Mouse (Mus musculus) kidney, embryonic 15.5 days (tissue): ENCODE measurements around the gene Il34. TPM values are rescaled to one million over a fixed set of nuclear protein-coding genes. Genes with fewer than 3 reads are reported as not detected.
"Not testable (repeated sequence)": the region's sequence is repeated elsewhere in the genome, so short reads cannot be mapped to it uniquely, and the experiment has no call there.

ENCODE experiments used
- ATAC-seq: fragments of 200-750 bp; cut with Nextera tagmentation; replicated peaks from 2 replicates; pipeline ENCODE4 v1.8.0; 2017; ENCODE audit warnings: moderate TSS enrichment; ENCODE audit not compliant: low FRiP score
- H3K27ac ChIP-seq: fragments of 300-500 bp; sonication (generic); 2 replicates; pipeline ENCODE4 v1.5.1; 2015; ENCODE audit warnings: mild to moderate bottlenecking, inconsistent platforms
- H3K27me3 ChIP-seq: fragments of 300-500 bp; sonication (generic); 2 replicates; pipeline ENCODE4 v1.6.1; 2015; ENCODE audit warnings: inconsistent platforms
- H3K36me3 ChIP-seq: fragments of 300-500 bp; sonication (generic); 2 replicates; pipeline ENCODE4 v1.6.1; 2015; ENCODE audit warnings: inconsistent platforms
- H3K4me1 ChIP-seq: fragments of 300-500 bp; sonication (generic); 2 replicates; pipeline ENCODE4 v1.6.1; 2015; ENCODE audit warnings: inconsistent platforms
- H3K4me2 ChIP-seq: fragments of 300-500 bp; sonication (generic); 2 replicates; pipeline ENCODE4 v1.6.1; 2015; ENCODE audit warnings: moderate library complexity, mild to moderate bottlenecking, inconsistent platforms
- H3K4me3 ChIP-seq: fragments of 300-500 bp; sonication (generic); replicated peaks from 2 replicates; pipeline ENCODE4 v1.5.1; 2015; ENCODE audit warnings: mild to moderate bottlenecking, inconsistent platforms
- H3K9ac ChIP-seq: fragments of 300-500 bp; sonication (generic); 2 replicates; pipeline ENCODE4 v1.6.1; 2015; ENCODE audit warnings: mild to moderate bottlenecking, inconsistent platforms
- H3K9me3 ChIP-seq: fragments of 300-500 bp; sonication (generic); replicated peaks from 2 replicates; pipeline ENCODE4 v1.6.1; 2016; ENCODE audit warnings: inconsistent platforms
- WGBS: fragments of 180-500 bp; shearing (Covaris S2); methylation state at CpG from one replicate; pipeline ENCODE4 v1.1.7; 2015; ENCODE audit warnings: mixed read lengths; 5-methylcytosine and 5-hydroxymethylcytosine counted together
- polyA plus RNA-seq: library from polyadenylated mRNA; unstranded; fragments of >200 nt; fragmentation: Nextera tagmentation; extraction: Ambion mirVana; gene quantifications from 2 replicates; pipeline ENCODE4 v1.2.1, GENCODE M21; 2015

Il34 gene
- polyA plus RNA-seq, 1 experiment from 2014 or later, result 2.0 TPM

DNA sequence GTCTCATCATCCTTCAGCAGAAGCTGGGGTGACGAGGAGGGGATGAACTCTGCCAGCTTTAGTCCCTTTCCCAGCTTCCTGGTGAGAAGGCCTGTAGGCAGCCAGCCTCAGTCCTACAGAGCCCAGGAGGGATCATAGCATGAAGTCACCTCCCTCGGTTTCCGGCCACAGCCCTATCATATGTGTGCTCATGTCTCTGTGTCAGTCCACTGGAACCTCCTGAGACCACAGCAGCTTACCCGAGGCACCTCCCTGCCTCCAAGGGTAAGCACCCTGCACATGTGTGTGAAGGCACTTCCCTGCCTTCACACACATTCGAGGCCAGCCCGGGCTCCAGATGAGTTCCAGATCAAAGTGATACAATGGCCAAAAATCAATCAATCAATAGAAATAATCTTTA, 15.5 kb downstream of the Il34 start:
- no peak for ATAC-seq
- WGBS, result 63% methylated on average over 6 of the region's 6 CpGs
- no peaks in the 10 kb centered on the region for H3K36me3 ChIP-seq

DNA sequence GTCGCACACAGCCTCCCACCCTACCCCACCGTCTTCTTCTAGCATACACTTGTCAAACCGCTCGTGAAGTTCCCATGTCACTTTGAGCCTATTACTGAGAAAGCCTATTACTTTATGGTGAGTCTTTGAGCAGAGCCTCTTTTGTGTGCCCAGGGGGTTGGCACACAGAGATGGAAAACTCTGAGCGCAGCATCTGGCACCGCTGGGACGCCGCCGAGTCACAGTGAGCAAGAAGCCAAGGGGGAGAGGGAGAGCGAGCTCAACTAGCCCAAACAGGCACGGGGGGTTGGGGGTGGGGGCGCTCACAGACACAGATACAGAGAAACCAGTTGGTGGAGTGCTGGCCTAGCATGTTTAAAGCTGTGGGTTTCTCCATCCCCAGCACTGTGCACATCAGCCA, 16.2 kb downstream of the Il34 start:
- Histone ChIP-seq H3K4me1 (peaks cover 45% of the 10 kb centered on the region), H3K27me3 (no peaks in the 10 kb centered on the region), H3K9me3 (no peaks in the 10 kb centered on the region), H3K4me2 (no peak overlapping the region), H3K27ac (0 out of 2 replicates have a peak overlapping the region, but pooled peaks have one; percentile 2), H3K36me3 (no peaks in the 10 kb centered on the region), H3K4me3 (no peak overlapping the region), H3K9ac (no peak overlapping the region)
- no peak for ATAC-seq
- 46% methylated on average over 12 of the region's 12 CpGs for WGBS

More for the DNA sequence above, 15.5 kb downstream of the Il34 start:
- Histone ChIP-seq H3K9me3 (no peaks in the 10 kb centered on the region), H3K27me3 (no peaks in the 10 kb centered on the region), H3K9ac (no peak overlapping the region), H3K4me1 (peaks cover 46% of the 10 kb centered on the region), H3K27ac (0 out of 2 replicates have a peak overlapping the region, but pooled peaks have one; percentile 2), H3K4me3 (no peak overlapping the region), H3K4me2 (no peak overlapping the region)

DNA sequence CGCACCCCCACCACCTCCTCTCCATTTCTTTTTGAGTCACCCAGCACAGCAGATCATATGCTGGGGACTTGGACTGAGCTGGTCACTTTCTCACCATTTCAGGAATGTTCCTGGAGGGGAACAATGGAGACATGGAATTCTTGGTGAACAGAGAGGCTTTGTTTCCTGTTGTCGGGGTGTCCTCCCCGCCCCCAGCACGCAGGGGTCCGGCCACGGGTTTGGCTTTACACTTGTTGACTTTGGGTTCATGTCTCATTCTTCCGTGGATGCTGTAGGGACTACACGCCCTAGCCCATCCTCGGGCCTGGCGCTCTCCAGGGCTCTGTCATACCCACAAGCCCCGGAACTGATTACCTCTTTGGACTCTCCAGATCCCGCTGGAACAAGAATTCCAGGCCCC, 16.7 kb downstream of the Il34 start:
- Histone ChIP-seq H3K36me3 (no peaks in the 10 kb centered on the region), H3K4me3 (no peak overlapping the region), H3K9me3 (no peaks in the 10 kb centered on the region), H3K9ac (no peak overlapping the region), H3K27ac (no peak overlapping the region), H3K4me1 (peaks cover 39% of the 10 kb centered on the region), H3K27me3 (no peaks in the 10 kb centered on the region), H3K4me2 (no peak overlapping the region)
- WGBS, result 67% methylated on average over 12 of the region's 12 CpGs
- ATAC-seq, result no peak

DNA sequence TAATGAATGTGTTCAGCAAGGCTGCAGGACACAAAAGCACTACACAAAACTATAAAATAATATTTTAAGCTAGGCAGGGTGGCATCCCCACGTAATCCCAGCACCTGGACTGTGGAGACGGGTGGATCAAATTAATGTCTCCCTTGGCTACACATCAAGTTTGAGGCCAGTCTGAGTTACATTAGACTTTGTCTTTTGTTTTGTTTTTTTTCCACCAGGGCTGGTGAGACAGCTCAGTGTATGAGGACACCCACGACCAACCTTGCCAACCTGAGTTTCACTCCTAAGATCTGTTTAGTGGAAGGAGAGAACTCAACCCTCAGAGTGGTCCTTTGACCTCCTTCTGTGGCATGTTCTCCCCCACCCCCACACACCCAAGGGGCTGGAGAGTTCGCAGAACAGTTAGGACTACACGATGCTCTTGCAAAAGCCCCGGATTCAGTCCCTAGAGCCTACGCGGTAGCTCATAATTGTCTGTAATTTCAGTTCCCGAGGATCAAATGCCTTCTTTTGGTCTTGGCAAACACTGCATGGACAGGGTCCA, 18.2 kb downstream of the Il34 start:
- no peak overlapping the region for H3K9ac ChIP-seq
- 78% methylated on average over 9 of the region's 9 CpGs for WGBS
- no peaks in the 10 kb centered on the region for H3K27me3 ChIP-seq
- no peaks in the 10 kb centered on the region for H3K36me3 ChIP-seq
- no peak overlapping the region for H3K4me2 ChIP-seq
- no peak overlapping the region for H3K27ac ChIP-seq
- peaks cover 26% of the 10 kb centered on the region for H3K4me1 ChIP-seq
- no peak for ATAC-seq
- H3K9me3 ChIP-seq, result no peaks in the 10 kb centered on the region
- H3K4me3 ChIP-seq, result no peak overlapping the region

DNA sequence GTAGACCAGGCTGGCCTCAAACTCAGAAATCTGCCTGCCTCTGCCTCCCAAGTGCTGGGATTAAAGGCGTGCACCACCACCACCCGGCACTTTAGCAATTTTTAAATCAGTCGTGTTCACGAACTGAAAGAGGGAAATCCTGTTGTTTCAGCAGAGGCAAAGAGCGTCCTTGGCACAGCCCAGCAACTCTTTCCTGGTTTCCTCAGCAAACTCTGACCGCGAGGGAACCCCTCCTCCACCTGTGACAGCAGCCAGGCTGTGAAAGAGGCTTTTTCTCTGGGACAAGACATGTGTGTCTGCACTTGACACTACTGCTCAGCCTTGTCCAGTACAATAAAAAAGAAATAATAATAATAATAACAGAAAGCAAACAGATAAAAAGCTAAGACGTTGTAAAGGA, 18.8 kb downstream of the Il34 start:
- WGBS, result 74% methylated on average over 8 of the region's 8 CpGs
- Histone ChIP-seq H3K4me2 (no peak overlapping the region), H3K36me3 (no peaks in the 10 kb centered on the region), H3K27ac (no peak overlapping the region), H3K4me3 (no peak overlapping the region), H3K4me1 (peaks cover 23% of the 10 kb centered on the region), H3K9me3 (no peaks in the 10 kb centered on the region), H3K27me3 (no peaks in the 10 kb centered on the region), H3K9ac (no peak overlapping the region)
- ATAC-seq, result no peak

DNA sequence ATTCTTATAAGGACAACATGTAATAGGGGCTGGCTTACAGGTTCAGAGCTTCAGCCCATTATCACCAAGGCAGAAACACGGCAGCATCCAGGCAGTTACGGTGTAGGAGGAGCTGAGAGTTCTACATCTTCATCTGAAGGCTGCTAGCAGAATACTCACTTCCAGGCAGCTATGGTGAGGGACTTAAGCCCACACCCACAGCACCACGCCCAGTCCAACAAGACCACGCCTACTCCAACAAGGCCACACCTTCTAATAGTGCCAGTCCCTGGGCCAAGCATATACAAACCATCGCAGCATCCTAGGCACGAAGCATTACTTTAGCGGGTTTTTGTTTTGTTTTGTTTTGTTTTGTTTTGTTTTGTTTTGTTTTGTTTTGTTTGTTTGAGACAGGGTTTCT, 19.2 kb downstream of the Il34 start:
- not testable (repeated sequence) for H3K36me3 ChIP-seq, H3K4me2 ChIP-seq, ATAC-seq, H3K9me3 ChIP-seq, H3K27me3 ChIP-seq, H3K4me3 ChIP-seq, H3K27ac ChIP-seq, H3K9ac ChIP-seq
- 78% methylated on average over 7 of the region's 7 CpGs for WGBS
- H3K4me1 ChIP-seq, result peaks cover 19% of the 10 kb centered on the region

DNA sequence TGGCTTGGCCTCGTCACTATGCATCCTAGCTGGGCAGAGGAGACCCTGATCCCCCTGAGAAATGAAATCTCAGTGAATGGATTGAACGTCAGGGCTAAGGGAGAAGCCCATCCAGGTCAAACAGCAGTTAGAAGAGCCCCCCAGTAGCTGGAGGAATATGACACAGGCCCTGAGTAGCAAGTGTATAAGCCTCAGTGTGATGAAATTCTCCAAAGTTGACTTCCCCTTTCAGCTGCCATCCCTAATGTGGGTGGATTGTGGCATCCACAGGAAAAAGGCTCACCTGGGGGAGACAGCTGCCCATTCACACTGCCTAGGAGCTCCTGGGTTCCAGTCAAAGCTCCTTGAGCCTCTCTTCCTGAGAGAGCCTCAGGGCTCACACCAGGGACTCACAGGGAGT, 20.4 kb downstream of the Il34 start:
- WGBS, result 76% methylated on average over 2 of the region's 2 CpGs
- Histone ChIP-seq H3K27me3 (no peaks in the 10 kb centered on the region), H3K4me3 (no peak overlapping the region), H3K36me3 (no peaks in the 10 kb centered on the region), H3K27ac (no peak overlapping the region), H3K4me1 (peaks cover 9% of the 10 kb centered on the region), H3K9me3 (no peaks in the 10 kb centered on the region), H3K4me2 (no peak overlapping the region), H3K9ac (no peak overlapping the region)
- no peak for ATAC-seq

DNA sequence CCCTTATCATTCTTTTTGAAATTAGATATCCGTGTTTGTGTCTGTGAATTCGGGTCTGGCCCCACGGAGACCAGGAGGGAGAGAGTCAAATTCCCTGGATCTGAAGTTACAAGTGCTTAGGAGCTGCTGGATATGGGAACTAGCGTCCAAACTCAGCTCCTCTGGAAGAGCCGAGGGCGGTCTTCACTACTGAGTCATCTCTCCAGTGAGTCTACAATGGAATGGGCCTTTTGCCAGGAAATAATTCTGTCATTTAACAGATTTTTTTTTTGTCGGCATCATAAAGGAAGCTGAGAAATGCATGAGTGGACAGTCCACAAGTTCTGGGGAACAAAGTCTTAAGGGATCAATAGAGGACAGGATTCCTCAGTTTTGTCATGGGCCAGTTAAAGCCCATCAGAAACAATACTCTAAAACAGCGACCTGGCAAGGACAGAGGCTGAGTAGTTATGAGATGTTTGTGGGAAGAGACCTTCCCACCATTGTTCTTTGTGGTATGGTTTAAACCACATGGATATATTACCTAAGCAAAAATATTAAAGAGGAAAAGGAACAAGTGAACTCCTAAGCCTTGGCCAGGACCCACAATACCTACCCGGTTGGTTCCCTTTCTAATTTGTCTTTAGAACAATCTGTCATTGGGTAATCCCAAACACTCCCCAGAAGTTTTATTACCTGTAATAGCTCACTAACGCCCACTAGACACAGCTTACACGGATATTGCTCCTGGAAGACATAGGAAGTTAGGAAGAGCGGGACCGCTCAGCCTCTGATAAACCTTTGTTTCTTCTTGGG, 25.6 kb downstream of the Il34 start:
- Histone ChIP-seq H3K27me3 (no peaks in the 10 kb centered on the region), H3K9ac (no peak overlapping the region), H3K4me3 (no peak overlapping the region), H3K4me1 (no peaks in the 10 kb centered on the region), H3K9me3 (no peaks in the 10 kb centered on the region), H3K27ac (no peak overlapping the region), H3K36me3 (no peaks in the 10 kb centered on the region), H3K4me2 (no peak overlapping the region)
- no peak for ATAC-seq
- 72% methylated on average over 13 of the region's 13 CpGs for WGBS

DNA sequence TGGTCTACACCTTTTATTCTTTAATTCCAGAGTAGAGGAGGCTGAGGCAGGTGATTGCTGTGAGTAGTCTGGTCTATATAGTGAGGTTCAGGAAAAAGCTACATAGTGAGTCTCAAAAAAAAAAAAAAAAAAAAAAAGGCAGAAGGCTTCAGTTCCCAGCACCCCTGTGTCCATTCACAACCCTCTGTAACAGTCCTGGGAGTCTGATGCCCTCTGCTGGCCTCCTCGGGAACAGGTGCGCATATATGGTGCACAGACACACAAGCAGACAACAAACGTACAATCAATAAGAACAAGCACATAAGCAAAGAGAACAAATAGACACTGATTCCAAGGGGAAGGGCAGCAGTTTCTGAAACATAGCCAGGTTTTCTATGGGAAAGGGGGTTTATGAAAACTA, 29.4 kb downstream of the Il34 start:
- Histone ChIP-seq H3K27me3 (no peaks in the 10 kb centered on the region), H3K4me3 (no peak overlapping the region), H3K4me2 (no peak overlapping the region), H3K27ac (no peak overlapping the region), H3K36me3 (no peaks in the 10 kb centered on the region), H3K9me3 (no peaks in the 10 kb centered on the region), H3K9ac (no peak overlapping the region), H3K4me1 (peaks cover 20% of the 10 kb centered on the region)
- WGBS, result 97% methylated on average over 3 of the region's 3 CpGs
- no peak for ATAC-seq

DNA sequence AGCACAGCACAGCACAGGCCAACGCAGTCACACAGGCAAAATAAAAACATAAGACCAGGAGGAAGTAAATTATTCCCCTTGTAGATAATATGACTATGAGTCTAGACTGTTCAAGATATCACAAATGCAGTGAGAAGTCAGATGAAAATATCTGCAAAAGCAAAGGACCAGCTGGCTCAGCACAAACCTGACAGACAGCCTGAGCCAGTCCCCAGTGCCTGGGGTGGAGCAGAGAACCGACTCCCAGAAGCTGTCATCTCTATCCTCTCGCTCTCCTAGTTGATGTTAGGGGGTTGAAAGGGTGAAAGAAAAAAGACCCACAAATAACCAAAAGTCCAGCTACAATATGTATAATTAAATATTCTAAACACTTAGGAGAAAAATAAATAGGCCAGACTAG, 30.0 kb downstream of the Il34 start:
- no peaks in the 10 kb centered on the region for H3K27me3 ChIP-seq
- no peak overlapping the region for H3K4me2 ChIP-seq
- no peak overlapping the region for H3K4me3 ChIP-seq
- no peaks in the 10 kb centered on the region for H3K36me3 ChIP-seq
- peaks cover 20% of the 10 kb centered on the region for H3K4me1 ChIP-seq
- no peak for ATAC-seq
- 67% methylated on average over 3 of the region's 3 CpGs for WGBS
- no peak overlapping the region for H3K9ac ChIP-seq
- no peak overlapping the region for H3K27ac ChIP-seq
- no peaks in the 10 kb centered on the region for H3K9me3 ChIP-seq

DNA sequence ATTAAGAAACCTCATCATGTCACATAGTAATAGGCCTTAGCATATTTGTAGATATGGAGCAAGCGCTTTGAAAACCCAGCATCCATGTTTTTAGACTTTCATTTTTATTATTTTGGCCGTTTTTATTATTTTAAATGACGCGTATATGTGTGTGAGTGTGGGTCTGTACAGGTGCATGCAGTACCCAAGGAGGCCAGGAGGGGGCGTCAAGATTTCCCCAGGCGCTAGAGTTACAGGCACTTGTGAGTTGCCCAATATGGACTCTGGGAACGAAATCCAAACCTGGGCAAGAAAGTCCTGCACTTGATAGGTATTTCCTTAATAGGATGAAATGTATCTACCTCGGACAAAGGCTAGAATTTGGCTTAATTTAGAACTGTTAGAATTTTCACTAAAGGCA, 30.4 kb downstream of the Il34 start:
- H3K27me3 ChIP-seq, result no peaks in the 10 kb centered on the region
- H3K4me1 ChIP-seq, result peaks cover 20% of the 10 kb centered on the region
- ATAC-seq, result no peak
- H3K4me3 ChIP-seq, result no peak overlapping the region
- no peak overlapping the region for H3K27ac ChIP-seq
- no peak overlapping the region for H3K4me2 ChIP-seq
- no peak overlapping the region for H3K9ac ChIP-seq
- 77% methylated on average over 8 of the region's 8 CpGs for WGBS
- no peaks in the 10 kb centered on the region for H3K9me3 ChIP-seq
- no peaks in the 10 kb centered on the region for H3K36me3 ChIP-seq

DNA sequence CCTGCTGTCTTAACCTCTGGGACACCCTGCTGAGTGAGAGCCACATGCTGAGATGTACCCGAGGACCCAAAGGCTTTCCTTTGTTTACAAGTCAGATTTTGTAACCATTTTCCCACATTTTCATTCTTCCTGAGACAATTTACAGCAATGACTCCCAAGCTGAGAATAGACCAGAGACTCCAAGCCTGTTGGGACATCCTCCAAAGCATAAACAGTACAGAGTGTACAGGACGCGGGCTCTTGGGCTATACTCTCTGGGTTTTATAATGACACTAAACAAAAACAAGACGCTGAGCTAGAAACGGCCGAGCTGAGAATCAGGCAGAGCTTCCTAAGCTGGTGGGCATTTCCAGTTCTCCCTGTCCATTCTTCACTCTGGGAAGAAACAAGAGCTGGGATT, 31.0 kb downstream of the Il34 start:
- Histone ChIP-seq H3K4me2 (no peak overlapping the region), H3K9ac (no peak overlapping the region), H3K27ac (peak overlapping the region; percentile 68; the same call in 1 of the 2 replicates), H3K4me3 (no peak overlapping the region), H3K9me3 (no peaks in the 10 kb centered on the region), H3K36me3 (no peaks in the 10 kb centered on the region), H3K4me1 (peaks cover 20% of the 10 kb centered on the region), H3K27me3 (no peaks in the 10 kb centered on the region)
- WGBS, result 83% methylated on average over 6 of the region's 6 CpGs
- ATAC-seq, result no peak
